ENCODE assay signal across 16 mouse cellular contexts in the genomic region with DNA sequence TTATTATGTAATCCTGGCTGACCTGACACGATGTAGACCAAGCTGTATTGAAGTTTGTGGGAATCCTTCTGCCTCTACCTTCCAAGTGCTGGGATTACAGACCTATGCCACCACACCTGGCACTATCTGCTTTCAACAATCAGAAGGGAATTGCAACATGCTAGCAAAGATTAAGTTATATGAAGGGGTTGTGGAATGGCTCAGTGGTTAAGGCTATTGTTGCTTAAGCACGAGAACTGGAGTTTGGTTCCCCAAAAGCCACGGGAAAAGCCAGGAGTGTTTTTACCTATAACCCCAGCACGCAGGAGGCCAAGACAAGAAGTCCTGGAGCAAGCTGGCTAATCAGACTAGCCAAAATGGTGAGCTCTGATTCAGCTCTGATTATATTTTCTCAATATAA.
"Had no signal": no experiment of that assay in that cellular context is flagged by ENCODE, and none has a peak within 500 bp of the region (broad histone marks: within the 10 kb centered on the region; RNA-seq: fewer than 3 reads in every experiment).

No protein-coding gene starts in this region.

- H3K4me1 ChIP-seq: neural tube, embryonic 12.5 days; neural tube, embryonic 13.5 days; neural tube, embryonic 15.5 days; stomach, embryonic 15.5 days had no signal

- H3K9me3 ChIP-seq: neural tube, embryonic 12.5 days; neural tube, embryonic 13.5 days; neural tube, embryonic 15.5 days; stomach, embryonic 15.5 days had no signal

- DNase-seq: right cerebral cortex, adult 18-20 months; right cerebral cortex, postnatal 14 days; right cerebral cortex, postnatal 25 days; right cerebral cortex, postnatal 4 days; spleen, adult 18-20 months; thymus, adult 18-20 months; thymus, adult 2 months; thymus, postnatal 14 days; thymus, postnatal 25 days; thymus, postnatal 36 days; thymus, postnatal 4 days had no signal

- H3K27me3 ChIP-seq: neural tube, embryonic 12.5 days; neural tube, embryonic 13.5 days; neural tube, embryonic 15.5 days; stomach, embryonic 15.5 days had no signal

- H3K4me2 ChIP-seq: neural tube, embryonic 12.5 days; neural tube, embryonic 13.5 days; neural tube, embryonic 15.5 days; stomach, embryonic 15.5 days had no signal

- H3K9ac ChIP-seq: neural tube, embryonic 12.5 days; neural tube, embryonic 13.5 days; neural tube, embryonic 15.5 days; stomach, embryonic 15.5 days had no signal

- H3K36me3 ChIP-seq: neural tube, embryonic 12.5 days; neural tube, embryonic 13.5 days; neural tube, embryonic 15.5 days; stomach, embryonic 15.5 days had no signal

- H3K4me3 ChIP-seq: neural tube, embryonic 12.5 days; neural tube, embryonic 13.5 days; neural tube, embryonic 15.5 days; stomach, embryonic 15.5 days had no signal

- H3K27ac ChIP-seq: neural tube, embryonic 12.5 days; neural tube, embryonic 13.5 days; neural tube, embryonic 15.5 days; stomach, embryonic 15.5 days; stomach, postnatal 0 days had no signal
